Mouse (Mus musculus) neural tube, embryonic 11.5 days (tissue): Measurements from ENCODE around the gene 4930442H23Rik. TPM values are rescaled to one million over a fixed set of nuclear protein-coding genes. Genes with fewer than 3 reads are reported as not detected.
A peak's percentile ranks its signal among the peaks of the same experiment; 100 is the strongest.

Experiments
- ATAC-seq: fragments of 200-750 bp; cut with Nextera tagmentation; 2 replicates; pipeline ENCODE4 v1.8.0; 2017; ENCODE audit warnings: moderate number of reproducible peaks, mild to moderate bottlenecking, moderate TSS enrichment, moderate library complexity; ENCODE audit not compliant: insufficient read depth, low FRiP score, low TSS enrichment
- DNase-seq: peaks from one replicate; pipeline ENCODE4 v3.0.0-alpha.2; 2015; ENCODE audit warnings: low spot score
- H3K27ac ChIP-seq: fragments of 300-500 bp; sonication (generic); 2 replicates; pipeline ENCODE4 v1.5.1; 2014; ENCODE audit warnings: low read depth, mild to moderate bottlenecking, low read length
- H3K27me3 ChIP-seq: fragments of 300-500 bp; sonication (generic); 2 replicates; pipeline ENCODE4 v1.6.1; 2014; ENCODE audit warnings: mild to moderate bottlenecking, low read length, mixed read lengths; ENCODE audit not compliant: control insufficient read depth, insufficient read depth
- H3K36me3 ChIP-seq: fragments of 300-500 bp; sonication (generic); 2 replicates; pipeline ENCODE4 v1.6.1; 2014; ENCODE audit warnings: mild to moderate bottlenecking, low read length, moderate library complexity, mixed read lengths; ENCODE audit not compliant: control insufficient read depth, insufficient read depth
- H3K4me1 ChIP-seq: fragments of 300-500 bp; sonication (generic); 2 replicates; pipeline ENCODE4 v1.6.1; 2014; ENCODE audit warnings: low read length, mixed read lengths; ENCODE audit not compliant: control insufficient read depth, insufficient read depth
- H3K4me2 ChIP-seq: fragments of 300-500 bp; sonication (generic); 2 replicates; pipeline ENCODE4 v1.6.1; 2014; ENCODE audit warnings: low read depth, mild to moderate bottlenecking, moderate library complexity
- H3K4me3 ChIP-seq: fragments of 300-500 bp; sonication (generic); 2 replicates; pipeline ENCODE4 v1.5.1; 2014; ENCODE audit warnings: low read depth, low read length
- H3K9ac ChIP-seq: fragments of 300-500 bp; sonication (generic); 2 replicates; pipeline ENCODE4 v1.6.1; 2014; ENCODE audit warnings: mild to moderate bottlenecking, low read length
- H3K9me3 ChIP-seq: fragments of 300-500 bp; sonication (generic); 2 replicates; pipeline ENCODE4 v1.6.1; 2016; ENCODE audit warnings: low read length; ENCODE audit not compliant: control insufficient read depth
- WGBS: fragments of 180-500 bp; shearing (Covaris S2); extraction: QIAGEN DNeasy Blood & Tissue Kit; methylation state at CpG from one replicate; pipeline ENCODE4 v1.1.7; 2014; 5-methylcytosine and 5-hydroxymethylcytosine counted together
- polyA plus RNA-seq: library from polyadenylated mRNA; unstranded; fragments of >200 nt; fragmentation: Nextera tagmentation; extraction: Ambion mirVana; gene quantifications from 2 replicates; pipeline ENCODE4 v1.2.1, GENCODE M21; 2014

The 4930442H23Rik gene
- polyA plus RNA-seq, 1 experiment from 2014 or later, result not detected

GRCm38 (mm10) chr10:81167200-81168086 is 16.2 kb downstream of the 4930442H23Rik start, which contains the start of gene Pias4:
Gene Pias4 (minus strand): TSS chr10:81167923.
- Histone ChIP-seq H3K9ac (peak within 1 kb of the TSS; percentile 78), H3K27me3 (no peaks in the 10 kb centered on the region), H3K4me3 (peak within 1 kb of the TSS; percentile 96), H3K36me3 (peaks cover 4% of the 10 kb centered on the region; the same call in 1 of the 2 replicates), H3K4me1 (peaks cover 20% of the 10 kb centered on the region), H3K4me2 (peak within 1 kb of the TSS; percentile 91), H3K27ac (peak within 1 kb of the TSS; percentile 64), H3K9me3 (no peaks in the 10 kb centered on the region)
- ATAC-seq (peak; percentile 83), DNase-seq (peak; percentile 100)
- under 1% methylated on average over 53 of the region's 64 CpGs for WGBS

DNA sequence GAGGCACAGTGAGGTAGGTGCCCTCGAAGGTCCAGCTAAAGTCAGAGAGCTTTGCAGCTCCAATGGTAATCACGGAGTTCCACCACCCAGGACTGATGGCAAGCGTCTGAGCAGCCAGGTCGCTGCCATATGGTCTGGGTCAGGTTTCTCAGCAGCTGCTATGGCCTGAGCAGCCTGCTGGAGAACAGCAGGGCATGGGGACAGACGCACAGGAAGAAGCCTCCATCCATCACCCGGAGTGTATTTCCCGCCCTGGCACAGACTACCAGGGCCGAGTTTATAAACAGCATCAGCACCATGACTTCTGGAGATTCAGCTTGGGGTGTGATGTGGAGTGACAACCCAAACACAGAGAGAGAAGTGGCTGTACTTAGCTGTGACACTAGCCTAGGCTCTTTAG is 18.5 kb downstream of the 4930442H23Rik start:
- DNase-seq (no peak), ATAC-seq (no peak)
- Histone ChIP-seq H3K27me3 (no peaks in the 10 kb centered on the region), H3K9ac (no peak overlapping the region), H3K4me2 (no peak overlapping the region; the same call in 1 of the 2 replicates), H3K4me1 (peaks cover 24% of the 10 kb centered on the region), H3K4me3 (no peak overlapping the region), H3K9me3 (no peaks in the 10 kb centered on the region), H3K27ac (no peak overlapping the region), H3K36me3 (peaks cover 6% of the 10 kb centered on the region)
- 61% methylated on average over 8 of the region's 8 CpGs for WGBS

GRCm38 (mm10) chr10:81162318-81162652 is 21.4 kb downstream of the 4930442H23Rik start:
- no peak for DNase-seq
- Histone ChIP-seq H3K4me2 (peak overlapping the region; percentile 21; the same call in 1 of the 2 replicates), H3K36me3 (peaks cover 16% of the 10 kb centered on the region), H3K27ac (peak overlapping the region; percentile 85), H3K9me3 (no peaks in the 10 kb centered on the region), H3K4me1 (peaks cover 17% of the 10 kb centered on the region), H3K9ac (no peak overlapping the region; the same call in 1 of the 2 replicates), H3K27me3 (no peaks in the 10 kb centered on the region), H3K4me3 (no peak overlapping the region)
- peak; percentile 15; the same call in 1 of the 2 replicates for ATAC-seq
- 64% methylated on average over 2 of the region's 2 CpGs for WGBS

GRCm38 (mm10) chr10:81161602-81162317 is 21.9 kb downstream of the 4930442H23Rik start:
- DNase-seq (peak; percentile 47), ATAC-seq (peak; percentile 76)
- WGBS, result 65% methylated on average over 8 of the region's 8 CpGs
- no peak overlapping the region for H3K4me3 ChIP-seq
- no peak overlapping the region; the same call in 1 of the 2 replicates for H3K9ac ChIP-seq
- H3K27ac ChIP-seq, result peak overlapping the region; percentile 85
- peaks cover 21% of the 10 kb centered on the region for H3K36me3 ChIP-seq
- peaks cover 14% of the 10 kb centered on the region for H3K4me1 ChIP-seq
- H3K27me3 ChIP-seq, result no peaks in the 10 kb centered on the region
- peak overlapping the region; percentile 21 for H3K4me2 ChIP-seq
- no peaks in the 10 kb centered on the region for H3K9me3 ChIP-seq

- ATAC-seq (no peak), DNase-seq (no peak)
- Histone ChIP-seq H3K36me3 (peaks cover 44% of the 10 kb centered on the region), H3K9me3 (no peaks in the 10 kb centered on the region), H3K4me1 (no peaks in the 10 kb centered on the region), H3K27me3 (no peaks in the 10 kb centered on the region), H3K27ac (no peak overlapping the region), H3K4me2 (no peak overlapping the region), H3K9ac (no peak overlapping the region), H3K4me3 (no peak overlapping the region)
- WGBS, result 81% methylated on average over 6 of the region's 6 CpGs
Measured at GRCm38 (mm10) chr10:81154736-81155135, 28.9 kb downstream of the 4930442H23Rik start.

DNA sequence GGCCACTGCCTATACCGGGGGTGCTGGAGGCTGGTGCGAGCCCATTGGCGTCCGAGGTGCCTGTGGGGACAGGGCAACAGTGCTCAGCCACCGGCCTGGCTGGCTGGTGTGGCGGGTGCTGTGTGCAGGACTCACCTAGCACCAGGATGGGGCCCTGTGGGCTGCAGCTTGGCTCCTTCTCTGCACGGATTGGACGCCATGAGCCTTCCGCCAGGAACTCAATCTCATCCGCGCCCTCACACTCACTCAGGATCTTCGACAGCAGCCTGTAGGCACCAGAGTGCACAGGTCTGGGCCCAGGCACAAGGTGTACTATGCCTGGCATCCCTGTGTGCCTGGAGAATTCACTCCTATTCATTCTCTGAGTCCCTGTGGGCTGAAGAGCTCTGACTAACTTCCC is 29.3 kb downstream of the 4930442H23Rik start:
- Histone ChIP-seq H3K9ac (no peak overlapping the region), H3K27ac (no peak overlapping the region), H3K4me3 (no peak overlapping the region), H3K27me3 (no peaks in the 10 kb centered on the region), H3K4me1 (no peaks in the 10 kb centered on the region), H3K36me3 (peaks cover 44% of the 10 kb centered on the region), H3K9me3 (no peaks in the 10 kb centered on the region), H3K4me2 (no peak overlapping the region)
- WGBS, result 95% methylated on average over 12 of the region's 12 CpGs
- DNase-seq (no peak), ATAC-seq (no peak)

DNA sequence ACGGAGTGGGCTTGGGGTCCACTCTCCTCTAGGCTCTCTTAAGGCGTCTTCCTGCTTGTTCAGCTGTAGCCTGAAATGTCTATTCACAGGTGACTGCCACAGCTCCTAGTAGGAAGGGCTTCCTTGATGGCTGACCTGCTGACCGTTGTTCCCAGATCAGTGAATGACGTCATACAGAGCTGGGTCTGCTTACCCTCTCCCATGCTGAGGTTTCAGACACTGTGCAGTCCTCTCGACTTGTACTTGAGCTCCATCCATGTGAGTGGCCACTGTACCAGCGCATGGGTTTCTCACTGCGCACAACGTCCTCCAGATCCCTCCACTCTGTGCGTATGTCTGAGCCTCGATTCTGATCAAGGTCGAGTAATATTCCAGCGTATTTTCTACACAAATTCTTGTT is 31.0 kb downstream of the 4930442H23Rik start:
- H3K9ac ChIP-seq, result no peak overlapping the region
- no peaks in the 10 kb centered on the region for H3K27me3 ChIP-seq
- ATAC-seq (no peak), DNase-seq (no peak)
- H3K9me3 ChIP-seq, result no peaks in the 10 kb centered on the region
- H3K4me2 ChIP-seq, result no peak overlapping the region
- H3K4me3 ChIP-seq, result no peak overlapping the region
- peaks cover 46% of the 10 kb centered on the region for H3K36me3 ChIP-seq
- WGBS, result 78% methylated on average over 12 of the region's 12 CpGs
- no peaks in the 10 kb centered on the region for H3K4me1 ChIP-seq
- H3K27ac ChIP-seq, result no peak overlapping the region

- Histone ChIP-seq H3K4me3 (no peak overlapping the region), H3K9me3 (no peaks in the 10 kb centered on the region), H3K36me3 (peaks cover 40% of the 10 kb centered on the region), H3K27ac (no peak overlapping the region), H3K4me2 (no peak overlapping the region), H3K9ac (no peak overlapping the region), H3K4me1 (no peaks in the 10 kb centered on the region), H3K27me3 (no peaks in the 10 kb centered on the region)
- WGBS, result 79% methylated on average over 6 of the region's 6 CpGs
- DNase-seq (no peak), ATAC-seq (no peak)
Measured at GRCm38 (mm10) chr10:81151261-81151660, 32.4 kb downstream of the 4930442H23Rik start.
